Mouse (Mus musculus) NIH3T3 (cell line): ENCODE results near the gene Dock4.
A peak's percentile ranks its signal among the peaks of the same experiment; 100 is the strongest.

Source experiments
- DNase-seq: peaks from one replicate; pipeline ENCODE4 v3.0.0-alpha.2; 2012; ENCODE audit warnings: low read depth

Gene Dock4

DNA sequence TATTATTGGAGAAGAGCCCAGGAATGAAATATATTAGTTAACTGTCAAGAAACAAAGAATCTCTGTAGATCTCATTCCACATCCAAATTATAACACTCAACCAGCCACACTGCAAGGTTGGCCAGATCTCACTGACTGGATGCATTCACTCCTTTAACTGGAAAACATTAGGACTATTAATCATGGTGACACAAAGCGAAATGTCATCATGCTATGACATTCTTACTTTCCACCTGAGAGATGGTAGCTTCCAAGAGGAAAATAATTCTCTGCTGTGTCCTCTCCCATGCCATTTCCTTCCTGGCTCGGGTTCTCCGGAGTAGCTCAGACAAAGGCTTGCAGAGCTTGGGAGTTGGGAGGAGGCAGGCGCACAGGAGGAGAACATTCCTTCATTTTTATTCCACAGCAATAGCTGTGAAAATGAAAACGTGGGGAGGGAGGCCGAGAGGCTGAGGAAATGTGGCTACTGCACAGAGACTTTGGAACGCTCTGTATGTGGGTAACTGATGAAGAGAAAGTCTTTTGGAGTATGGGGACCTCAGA, 17.0 kb downstream of the Dock4 start:
- DNase-seq, result no peak

DNA sequence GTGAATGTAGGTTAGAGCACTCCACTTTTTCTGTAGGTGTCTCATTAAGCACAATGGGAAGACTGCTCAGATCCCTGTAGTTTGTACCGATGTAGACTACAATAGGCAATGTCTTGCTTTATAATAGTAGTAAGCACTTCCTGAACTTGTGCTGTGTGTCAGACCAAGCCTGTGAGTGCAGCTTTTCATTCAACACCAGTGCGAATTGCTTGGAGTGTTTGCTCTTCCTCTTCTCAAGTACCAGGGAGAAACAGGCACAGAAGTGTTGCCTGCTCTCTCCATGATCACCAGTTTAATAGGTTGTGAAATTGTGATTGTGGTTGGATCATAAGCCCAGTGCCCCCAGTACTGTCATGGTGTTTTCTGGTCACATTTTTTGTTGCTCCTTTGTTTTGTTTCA, 18.1 kb downstream of the Dock4 start:
- no peak for DNase-seq

DNA sequence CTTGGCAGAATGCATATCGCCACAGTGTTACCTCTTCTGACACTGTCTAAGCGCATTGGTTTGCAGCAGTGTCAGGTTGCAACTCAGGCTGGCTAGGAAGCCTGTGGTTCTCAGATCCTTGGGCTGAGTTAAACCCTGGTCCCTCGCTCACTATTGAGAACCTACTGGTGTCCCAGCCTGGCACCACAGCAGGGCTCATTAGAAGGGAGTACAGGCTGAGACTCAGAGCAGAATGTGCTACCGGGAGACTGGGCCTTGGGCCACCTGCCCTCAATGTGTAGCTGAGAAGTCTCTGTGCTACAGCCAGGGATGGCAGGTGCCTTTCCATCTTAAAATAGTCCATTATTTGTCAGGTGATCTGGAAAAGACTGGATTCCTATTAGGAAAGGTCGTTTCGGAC, 18.5 kb downstream of the Dock4 start:
- DNase-seq, result no peak

DNA sequence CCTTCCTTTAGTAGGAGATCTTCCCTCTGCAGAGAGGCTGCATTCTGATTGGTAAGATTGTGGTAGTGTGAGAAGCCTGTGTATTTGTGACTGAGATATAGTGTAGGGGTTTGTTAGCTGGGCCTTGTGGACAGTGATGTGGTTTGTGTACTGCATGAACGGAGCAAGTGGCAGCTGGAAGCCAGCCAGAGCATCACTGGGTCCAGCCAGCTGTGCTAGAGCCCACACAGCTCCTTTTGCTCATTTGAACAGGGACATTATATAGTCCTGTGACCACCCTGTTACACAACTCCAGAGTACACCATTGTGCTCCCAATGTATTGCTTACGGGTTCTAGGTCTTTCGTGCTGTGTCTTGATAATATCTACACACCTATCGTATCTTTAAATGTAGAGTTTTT, 22.5 kb downstream of the Dock4 start:
- DNase-seq, result no peak

DNA sequence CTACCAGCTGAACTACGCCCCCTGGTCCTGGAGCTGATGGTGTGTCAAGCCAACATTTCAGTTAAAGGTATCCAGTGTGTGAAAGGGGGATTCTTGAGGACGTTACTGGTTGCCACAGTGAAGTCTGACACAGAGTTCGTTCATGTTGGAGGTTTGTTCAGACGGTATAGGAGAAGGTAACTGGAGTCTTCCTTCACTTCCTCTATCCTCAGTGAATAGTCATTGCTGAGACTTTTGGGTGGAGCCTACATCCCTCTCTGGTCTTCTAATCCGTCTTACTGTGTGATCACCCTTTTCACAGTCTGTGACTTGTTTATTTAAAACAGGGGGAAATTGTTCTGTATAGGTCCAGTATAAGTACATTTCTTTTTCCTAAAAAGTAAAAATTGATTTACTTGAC, 23.3 kb downstream of the Dock4 start:
- DNase-seq, result no peak

DNA sequence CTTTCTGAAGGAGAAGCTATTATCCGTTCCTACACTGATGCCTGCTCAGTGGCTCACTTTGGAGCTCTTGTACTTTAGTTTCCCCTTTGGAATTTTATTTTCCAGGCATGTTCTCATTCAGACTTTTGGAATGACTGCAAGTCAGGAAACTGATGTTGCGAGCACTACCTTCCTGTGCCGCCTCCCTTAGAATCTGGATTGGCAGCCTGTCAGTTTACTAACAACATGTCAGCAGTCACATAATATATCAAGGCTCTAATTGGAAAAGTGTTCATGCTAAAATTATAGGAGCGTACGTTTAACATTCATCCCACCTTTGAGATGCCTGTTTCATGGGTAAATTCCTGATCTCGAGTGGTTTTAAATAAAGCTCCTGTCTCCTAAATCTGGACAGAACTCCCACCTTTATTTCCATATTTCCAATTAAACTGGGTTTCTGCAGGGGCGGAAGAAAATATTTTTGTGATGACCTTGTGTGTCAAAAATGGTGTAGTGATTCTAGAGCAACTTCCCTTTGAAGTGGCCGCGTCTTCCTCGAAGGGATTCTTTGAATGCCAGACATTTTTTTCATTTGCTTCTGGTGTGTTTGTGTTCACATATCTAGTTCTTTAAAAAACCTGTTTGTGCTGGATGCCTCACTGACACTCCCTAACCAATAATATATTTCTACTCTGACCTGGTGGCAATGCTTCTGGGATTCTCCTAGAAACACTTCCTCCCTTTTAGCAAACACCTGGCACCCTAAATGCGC, 26.1 kb downstream of the Dock4 start:
- no peak for DNase-seq

DNA sequence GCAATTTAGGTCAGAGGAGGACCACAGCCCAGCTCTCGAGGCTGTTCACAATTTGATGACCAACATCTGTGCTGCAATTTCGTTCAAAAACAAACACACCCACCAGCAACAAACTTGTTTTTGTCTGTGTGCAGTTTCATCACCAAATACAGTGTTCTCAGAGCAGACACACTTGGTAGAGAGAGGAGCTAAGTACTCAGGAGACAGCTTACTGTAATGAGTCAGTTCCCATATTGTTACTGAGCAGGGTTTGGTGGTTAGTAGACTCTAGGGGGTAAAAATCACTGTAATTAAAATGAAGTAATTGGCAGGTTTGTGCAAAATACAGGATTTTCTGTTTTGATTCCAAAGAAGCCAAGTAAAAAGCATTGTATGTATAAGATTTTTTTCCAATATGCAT, 28.0 kb downstream of the Dock4 start:
- DNase-seq, result no peak

DNA sequence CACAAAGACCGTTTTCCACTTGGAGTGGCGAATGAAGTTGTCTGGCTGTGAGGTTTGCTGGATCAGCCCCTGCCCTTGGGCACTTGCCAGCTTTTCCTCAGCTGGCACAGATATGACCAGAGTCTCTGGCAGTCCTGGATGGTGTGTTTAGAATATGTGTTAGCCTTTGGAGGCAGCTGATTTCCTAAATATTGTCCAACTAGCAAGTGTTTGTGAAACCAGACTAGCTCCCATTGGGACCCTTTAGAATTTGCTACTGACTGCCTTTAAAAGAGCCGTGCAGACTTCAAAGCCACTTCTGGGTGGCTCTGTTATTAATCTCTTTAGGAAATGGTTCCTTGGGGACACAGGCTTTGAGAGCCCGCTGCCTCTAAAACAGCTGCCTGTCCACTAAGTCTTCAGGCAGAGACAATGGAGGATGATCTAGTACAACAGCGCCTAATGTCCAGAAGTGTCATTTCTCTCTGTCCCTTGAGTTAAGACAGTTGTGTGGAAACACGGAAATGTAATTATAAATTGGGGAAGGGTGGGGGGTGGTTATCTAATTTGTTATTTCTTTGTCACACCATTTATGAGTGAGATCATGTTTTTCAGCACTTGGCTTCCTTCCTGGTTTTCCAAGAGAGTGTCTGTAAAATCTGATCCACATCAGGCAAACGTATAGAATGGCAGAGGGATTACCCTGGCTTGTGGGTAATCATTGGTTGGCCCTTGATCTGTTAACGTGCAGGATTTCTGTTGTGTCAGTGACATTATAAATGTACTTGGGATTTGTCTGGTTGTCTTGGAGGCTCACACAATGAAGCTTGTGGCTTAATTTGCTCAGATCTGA, 32.1 kb downstream of the Dock4 start:
- DNase-seq, result no peak

DNA sequence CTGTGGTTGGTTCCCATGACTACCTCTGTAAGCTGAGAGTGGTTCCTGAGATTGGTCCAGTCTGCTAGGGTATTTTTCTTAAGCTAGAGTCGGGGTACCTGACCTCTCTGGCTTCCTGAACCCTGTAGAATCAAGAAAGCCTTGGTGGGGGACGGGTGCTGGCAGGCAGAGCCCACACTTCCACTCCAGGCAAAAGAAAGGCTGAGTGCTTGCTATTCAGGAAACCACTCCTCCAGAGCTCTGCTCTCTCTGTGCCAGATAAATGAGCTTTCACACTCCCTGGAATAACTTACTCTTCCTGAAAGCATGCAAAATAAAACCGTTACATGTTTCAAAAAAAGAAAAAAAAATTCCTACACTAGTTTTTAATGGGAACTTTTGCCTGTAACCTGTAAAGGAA, 38.5 kb downstream of the Dock4 start:
- DNase-seq, result no peak

DNA sequence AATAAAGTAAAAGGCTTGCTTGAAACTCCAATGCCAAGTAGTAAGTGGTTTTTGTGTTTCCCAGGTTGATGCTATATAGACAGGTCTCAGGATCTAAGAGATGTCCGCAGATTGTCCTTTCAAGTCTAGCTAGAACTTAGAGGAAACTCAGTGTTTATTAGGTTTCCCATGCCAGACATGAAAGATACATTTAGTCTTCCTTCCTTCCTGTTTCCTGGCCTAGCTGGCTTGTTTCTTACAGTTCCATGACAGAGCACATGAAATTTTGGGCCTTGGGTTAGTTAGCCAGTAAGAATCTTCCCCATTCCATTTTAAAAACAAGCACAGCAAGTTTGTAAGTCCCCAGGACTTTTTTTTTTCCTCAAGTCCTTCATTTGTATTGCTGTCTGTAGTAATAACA, 39.5 kb downstream of the Dock4 start:
- DNase-seq, result no peak

DNA sequence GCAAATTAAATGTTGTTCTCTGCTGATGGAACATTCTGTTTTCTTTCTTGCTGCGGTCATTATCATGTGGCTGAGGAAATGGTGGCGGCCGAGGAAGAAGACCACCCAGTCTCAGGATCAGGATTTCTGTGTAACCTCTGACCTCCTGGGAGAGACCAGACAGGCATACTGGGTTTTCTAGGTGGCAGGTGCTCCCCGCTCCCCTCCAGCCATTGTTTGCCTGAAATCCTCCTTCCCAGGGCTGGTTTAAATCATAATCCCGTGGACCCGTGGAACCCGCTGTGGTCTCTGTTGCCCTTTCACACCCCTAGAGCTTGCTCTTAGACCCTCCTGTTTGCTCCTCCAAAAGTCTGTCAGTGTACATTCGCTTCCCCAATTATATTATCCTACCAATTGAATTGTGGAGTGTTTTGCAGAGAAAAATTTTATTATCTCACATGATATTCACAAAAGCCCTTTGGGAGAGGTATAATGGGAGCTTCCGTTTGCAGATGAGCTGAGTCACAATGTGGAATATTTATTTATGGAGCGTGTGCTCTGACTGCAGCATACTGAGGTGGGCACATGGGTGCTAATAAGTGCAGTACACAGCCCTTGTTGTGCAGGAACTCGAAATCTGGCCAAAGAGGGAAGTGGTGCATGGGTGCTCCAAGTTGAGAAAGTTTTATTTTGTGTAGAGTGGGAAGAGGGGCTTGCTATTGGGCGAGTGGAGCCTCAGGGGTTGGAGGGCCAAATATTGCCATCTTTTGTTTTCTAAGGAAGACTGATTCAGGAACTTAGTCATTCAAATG, 40.5 kb downstream of the Dock4 start:
- DNase-seq, result no peak

DNA sequence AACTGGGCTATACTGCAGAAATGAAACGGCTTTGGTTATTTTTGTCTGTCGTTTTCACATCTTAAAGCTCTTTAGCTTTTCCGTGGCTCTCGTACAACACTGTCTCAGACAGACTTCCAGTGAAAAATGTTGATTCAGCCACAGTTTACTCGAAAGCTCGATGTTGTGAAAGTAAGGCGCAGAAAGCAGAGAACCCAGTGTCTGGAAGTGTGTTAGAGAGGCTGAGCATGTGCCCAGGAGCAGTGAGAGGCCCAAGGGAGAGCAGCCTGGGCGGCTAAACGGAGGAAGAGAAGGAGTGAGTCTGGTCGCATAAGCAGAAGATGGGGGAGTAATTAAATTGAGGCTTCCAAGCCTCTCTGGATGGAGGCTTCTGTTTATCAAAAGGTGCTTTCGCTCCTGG, 50.6 kb downstream of the Dock4 start:
- DNase-seq, result no peak

DNA sequence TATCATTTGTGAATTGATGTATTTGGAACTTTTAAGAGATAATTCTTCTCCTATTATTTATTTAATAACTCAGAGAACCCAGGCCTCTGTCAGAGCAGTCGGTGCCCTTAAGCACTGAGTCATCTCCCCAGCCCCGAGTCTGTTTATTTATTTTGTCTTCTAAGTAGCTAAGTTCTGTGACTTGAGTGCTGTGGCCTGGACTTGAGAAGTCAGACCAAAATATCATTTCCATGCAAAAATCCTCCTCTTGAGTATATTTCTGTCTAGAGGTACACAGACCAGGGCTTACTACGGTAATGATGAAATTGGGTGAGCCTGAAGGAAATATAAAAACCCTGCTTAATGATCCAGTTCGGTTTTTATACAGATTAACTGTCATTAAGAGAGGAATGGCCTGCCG, 52.1 kb downstream of the Dock4 start:
- no peak for DNase-seq

DNA sequence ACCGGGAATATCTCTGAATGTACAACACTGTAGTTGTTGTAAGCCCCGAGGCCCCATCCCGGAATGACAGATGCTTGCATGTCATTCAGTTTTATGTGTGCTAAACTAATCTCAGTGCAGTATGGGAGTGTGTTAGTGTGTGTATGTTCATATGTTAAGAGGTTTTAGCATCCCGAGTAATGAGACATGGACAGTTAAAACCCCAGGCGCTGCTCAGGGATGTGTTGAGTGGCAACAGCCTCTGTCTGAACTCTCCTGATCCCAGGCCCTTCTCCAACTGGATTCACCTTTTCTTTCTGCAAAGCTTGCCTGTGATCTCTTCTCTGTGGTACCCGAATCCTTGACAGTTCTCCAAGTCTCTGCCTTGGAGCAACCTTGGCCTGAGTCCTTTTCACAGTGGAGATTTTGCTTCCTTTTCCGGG, 52.5 kb downstream of the Dock4 start:
- DNase-seq, result no peak

DNA sequence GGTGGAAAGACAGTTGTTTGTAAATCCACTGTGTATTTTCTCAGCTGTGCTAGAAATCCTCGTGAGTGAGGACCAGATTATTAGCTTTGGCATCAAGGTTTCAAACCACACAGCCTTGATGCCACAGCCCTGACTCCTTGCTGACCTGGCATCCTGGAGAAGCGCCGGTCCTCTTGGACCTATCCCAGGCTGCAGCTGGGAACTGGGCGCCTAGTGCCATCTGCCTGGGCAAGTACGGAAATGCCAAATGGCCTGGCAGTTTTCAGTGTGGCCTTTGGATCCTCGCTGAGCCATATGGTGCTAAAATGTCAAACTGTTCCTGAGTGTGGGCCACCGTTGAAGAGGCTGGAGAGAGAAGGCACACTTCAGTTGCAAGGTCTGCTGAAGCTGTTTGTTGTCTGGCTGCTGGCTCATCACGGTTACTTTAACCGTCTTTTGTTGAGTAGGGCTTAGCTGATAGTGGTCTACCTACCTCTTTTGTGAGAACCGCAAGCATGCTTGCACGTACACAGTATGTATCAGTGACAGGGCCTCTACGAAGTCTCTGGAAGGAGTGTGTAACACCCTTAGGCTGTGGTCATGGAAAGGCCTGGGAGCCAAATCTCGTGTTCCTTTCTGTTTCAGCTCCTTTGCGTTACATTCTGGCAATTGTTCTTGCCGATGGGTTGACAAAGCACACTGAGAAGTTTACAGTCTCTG, 53.3 kb downstream of the Dock4 start:
- DNase-seq, result no peak

DNA sequence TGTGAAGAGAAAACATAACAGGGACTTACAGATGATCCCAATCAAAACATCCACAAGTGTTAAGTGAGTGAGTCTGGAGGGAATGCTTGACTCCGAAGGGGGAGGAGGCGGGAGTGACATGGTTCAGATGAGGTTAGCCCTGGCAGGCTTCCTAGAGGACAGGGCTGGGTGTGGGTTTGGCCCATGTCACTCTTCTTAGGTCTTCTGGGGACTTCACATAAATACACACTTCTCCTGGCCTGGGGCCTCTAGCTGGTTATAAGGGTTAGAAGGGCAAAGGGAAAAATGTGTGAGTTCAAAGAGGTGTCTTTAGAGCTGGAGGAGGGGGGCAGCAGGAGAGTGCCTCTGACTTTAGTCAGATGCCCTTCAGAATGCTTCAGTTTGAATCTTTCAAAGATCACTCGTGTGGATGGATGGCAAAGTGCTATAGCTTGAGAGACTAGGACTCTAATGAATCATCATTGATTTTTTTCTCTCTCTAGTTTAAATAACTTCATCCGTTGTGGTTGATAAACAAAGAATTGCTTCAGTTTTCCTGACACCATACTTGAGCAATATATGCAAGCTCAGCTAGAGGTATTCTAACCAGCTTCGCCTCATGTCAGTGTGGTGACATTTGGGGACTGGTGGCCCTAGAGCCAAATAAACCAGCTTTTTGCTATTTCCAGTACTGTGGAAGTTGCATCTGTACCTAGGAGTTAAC, 54.0 kb downstream of the Dock4 start:
- peak; percentile 45 for DNase-seq

DNA sequence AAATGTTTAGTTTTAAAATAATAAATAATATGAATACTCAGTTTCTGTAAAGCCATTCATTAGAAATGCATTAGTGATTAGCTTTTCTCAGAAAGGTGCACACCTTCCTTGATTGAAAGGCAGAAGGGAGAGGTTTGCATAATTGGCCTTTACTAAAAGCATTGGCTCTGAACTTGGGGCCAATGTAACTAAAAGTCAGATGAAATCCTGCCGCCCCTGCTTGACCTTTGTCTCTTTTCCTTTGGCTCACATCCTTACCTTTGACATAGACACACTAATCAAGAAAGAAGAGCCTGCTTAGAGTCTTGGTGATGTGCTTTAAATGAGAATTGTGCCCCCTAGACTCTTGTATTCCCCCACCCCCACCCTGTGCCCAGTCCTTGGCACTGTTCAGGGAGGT, 55.4 kb downstream of the Dock4 start:
- DNase-seq, result no peak

DNA sequence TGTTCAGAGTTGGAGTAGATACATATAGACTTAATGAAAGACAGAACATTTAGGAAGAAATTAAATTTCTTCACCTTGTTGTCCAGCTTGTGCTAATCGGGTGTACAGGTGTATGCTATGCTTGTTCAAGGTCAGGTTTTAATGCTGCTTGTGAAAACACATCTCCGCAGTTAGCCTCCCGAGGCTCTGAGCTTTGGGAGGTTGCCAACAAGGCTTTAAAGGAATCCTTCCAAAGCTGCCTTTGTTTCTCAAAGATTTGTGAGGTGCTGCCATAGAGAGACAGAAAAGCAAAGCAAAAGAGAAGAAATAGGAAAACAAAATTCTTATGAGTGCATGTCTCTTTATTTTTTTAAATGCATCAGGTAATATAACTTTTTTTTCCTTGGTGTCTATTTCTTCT, 57.8 kb downstream of the Dock4 start:
- DNase-seq, result no peak

DNA sequence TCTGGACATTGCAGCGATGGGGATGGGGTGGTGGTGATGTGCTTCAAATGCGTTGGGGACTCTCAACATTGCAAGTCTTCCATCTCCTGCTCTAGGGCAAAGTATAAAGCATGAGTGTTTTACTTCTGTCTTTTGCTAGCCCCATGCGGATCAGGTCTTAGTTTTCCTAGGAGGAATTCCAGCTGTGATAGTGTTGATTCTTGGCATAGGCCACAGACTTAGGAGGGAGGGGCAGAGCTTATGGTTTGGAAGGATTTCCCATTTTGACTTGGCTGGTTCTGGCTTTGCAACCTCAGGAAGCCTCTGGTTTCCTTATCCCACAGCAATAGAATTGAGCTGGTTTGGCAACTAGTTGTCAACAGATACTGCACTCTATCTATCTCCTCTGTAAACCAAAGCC, 58.9 kb downstream of the Dock4 start:
- DNase-seq, result peak; percentile 22

DNA sequence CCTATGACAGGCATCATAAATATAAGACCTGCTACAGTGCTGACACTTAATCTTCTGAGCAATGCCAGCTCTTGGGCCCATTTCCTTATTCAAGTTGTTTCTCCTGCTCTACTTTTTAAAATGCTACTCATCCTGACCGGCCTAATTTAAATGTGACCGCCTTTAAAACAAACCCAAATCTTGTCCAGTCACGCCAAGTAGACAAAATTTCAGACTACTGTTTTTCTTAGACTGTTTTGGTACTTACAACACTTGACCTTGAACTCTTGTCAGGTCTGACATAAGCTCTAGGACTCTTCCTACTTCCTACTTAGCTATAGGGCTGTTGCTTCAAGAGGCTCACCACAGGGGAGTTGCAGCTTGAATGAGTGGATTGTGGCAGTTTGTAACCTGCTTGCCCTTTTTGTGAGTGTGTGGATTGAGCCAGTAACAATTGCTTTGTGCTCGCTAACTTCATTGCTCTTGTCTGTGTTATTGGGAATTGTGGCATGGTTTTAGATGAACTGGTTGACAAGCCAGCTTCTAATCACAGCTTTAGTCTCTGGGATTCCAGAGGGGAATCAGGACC, 62.2 kb downstream of the Dock4 start:
- no peak for DNase-seq

DNA sequence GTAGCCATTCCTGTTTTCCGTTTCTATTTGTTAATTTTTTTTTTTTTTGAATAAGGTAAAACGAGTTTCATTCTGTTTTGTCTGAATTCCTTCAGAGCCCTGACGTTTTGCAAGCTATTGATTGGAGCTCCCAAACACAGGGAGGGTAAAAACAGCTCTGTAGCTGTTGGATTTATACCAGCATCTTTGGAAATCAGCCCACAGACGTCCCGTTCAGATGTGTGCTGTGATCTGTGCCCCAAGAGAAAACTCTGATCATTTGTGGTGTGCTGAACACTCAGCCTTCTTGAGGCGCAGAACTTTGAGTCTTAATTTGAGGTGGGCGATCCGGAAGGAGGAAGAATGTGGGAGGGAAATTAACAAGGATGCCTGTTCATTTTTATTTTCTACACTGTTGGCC, 62.7 kb downstream of the Dock4 start:
- DNase-seq, result no peak
